Mouse (Mus musculus) midbrain, embryonic 12.5 days (tissue): Measurements from ENCODE around the gene Phactr3. TPM values are rescaled to one million over a fixed set of nuclear protein-coding genes. Genes with fewer than 3 reads are reported as not detected.

ENCODE experiments used
- ATAC-seq: fragments of 200-750 bp; cut with Nextera tagmentation; 2 replicates; pipeline ENCODE4 v1.8.0; 2017; ENCODE audit warnings: low read depth, moderate TSS enrichment, moderate library complexity; ENCODE audit not compliant: low FRiP score
- H3K27ac ChIP-seq: fragments of 300-500 bp; sonication (generic); replicated peaks from 2 replicates; pipeline ENCODE4 v1.5.1; 2016; ENCODE audit warnings: mild to moderate bottlenecking
- H3K27me3 ChIP-seq: fragments of 300-500 bp; sonication (generic); 2 replicates; pipeline ENCODE4 v1.6.1; 2016; ENCODE audit warnings: mild to moderate bottlenecking
- H3K36me3 ChIP-seq: fragments of 300-500 bp; sonication (generic); 2 replicates; pipeline ENCODE4 v1.6.1; 2016
- H3K4me1 ChIP-seq: fragments of 300-500 bp; sonication (generic); 2 replicates; pipeline ENCODE4 v1.6.1; 2016
- H3K4me2 ChIP-seq: fragments of 300-500 bp; sonication (generic); replicated peaks from 2 replicates; pipeline ENCODE4 v1.6.1; 2016; ENCODE audit warnings: mild to moderate bottlenecking, moderate library complexity
- H3K4me3 ChIP-seq: fragments of 300-500 bp; sonication (generic); 2 replicates; pipeline ENCODE4 v1.5.1; 2016; ENCODE audit warnings: mild to moderate bottlenecking
- H3K9ac ChIP-seq: fragments of 300-500 bp; sonication (generic); replicated peaks from 2 replicates; pipeline ENCODE4 v1.6.1; 2016; ENCODE audit warnings: mild to moderate bottlenecking, moderate library complexity
- H3K9me3 ChIP-seq: fragments of 300-500 bp; sonication (generic); 2 replicates; pipeline ENCODE4 v1.6.1; 2016; ENCODE audit warnings: mild to moderate bottlenecking
- WGBS: fragments of 180-500 bp; shearing (Covaris S2); methylation state at CpG from one replicate; pipeline ENCODE4 v1.1.7; 2016; 5-methylcytosine and 5-hydroxymethylcytosine counted together
- polyA plus RNA-seq: library from polyadenylated mRNA; unstranded; fragments of >200 nt; fragmentation: Nextera tagmentation; extraction: Ambion mirVana; gene quantifications from 2 replicates; pipeline ENCODE4 v1.2.1, GENCODE M21; 2016

Gene Phactr3
- polyA plus RNA-seq, 1 experiment from 2014 or later: 19.1 TPM

- Histone ChIP-seq H3K27me3 (no peaks in the 10 kb centered on the region), H3K4me3 (no peak overlapping the region), H3K36me3 (no peaks in the 10 kb centered on the region), H3K27ac (no peak overlapping the region), H3K9me3 (no peaks in the 10 kb centered on the region), H3K4me1 (no peaks in the 10 kb centered on the region), H3K4me2 (no peak overlapping the region), H3K9ac (no peak overlapping the region)
- 87% methylated on average over 10 of the region's 10 CpGs for WGBS
- ATAC-seq: no peak
Measured at GRCm38 (mm10) chr2:178204455-178204854, 85.7 kb downstream of the Phactr3 start.

- H3K4me1 ChIP-seq: no peaks in the 10 kb centered on the region
- no peaks in the 10 kb centered on the region for H3K9me3 ChIP-seq
- H3K9ac ChIP-seq: no peak overlapping the region
- no peak overlapping the region for H3K4me2 ChIP-seq
- no peaks in the 10 kb centered on the region for H3K27me3 ChIP-seq
- H3K4me3 ChIP-seq: no peak overlapping the region
- no peak for ATAC-seq
- H3K36me3 ChIP-seq: no peaks in the 10 kb centered on the region
- 67% methylated on average over 5 of the region's 5 CpGs for WGBS
- H3K27ac ChIP-seq: no peak overlapping the region
Measured at GRCm38 (mm10) chr2:178208186-178208600, 89.4 kb downstream of the Phactr3 start.

GRCm38 (mm10) chr2:178213826-178214225 lies 95.1 kb downstream of the Phactr3 start:
- no peaks in the 10 kb centered on the region for H3K9me3 ChIP-seq
- no peak overlapping the region for H3K4me2 ChIP-seq
- no peaks in the 10 kb centered on the region for H3K27me3 ChIP-seq
- no peak overlapping the region for H3K9ac ChIP-seq
- H3K4me1 ChIP-seq: no peaks in the 10 kb centered on the region
- no peak overlapping the region for H3K27ac ChIP-seq
- ATAC-seq: no peak
- no peak overlapping the region for H3K4me3 ChIP-seq
- no peaks in the 10 kb centered on the region for H3K36me3 ChIP-seq
- WGBS: 83% methylated on average over 2 of the region's 2 CpGs

GRCm38 (mm10) chr2:178214531-178214930 lies 95.8 kb downstream of the Phactr3 start:
- Histone ChIP-seq H3K4me1 (no peaks in the 10 kb centered on the region), H3K9me3 (no peaks in the 10 kb centered on the region), H3K36me3 (no peaks in the 10 kb centered on the region), H3K4me3 (no peak overlapping the region), H3K27me3 (no peaks in the 10 kb centered on the region), H3K9ac (no peak overlapping the region), H3K4me2 (no peak overlapping the region), H3K27ac (no peak overlapping the region)
- 83% methylated on average over 1 of the region's 1 CpGs for WGBS
- ATAC-seq: no peak

- WGBS: 69% methylated on average over 4 of the region's 4 CpGs
- H3K4me2 ChIP-seq: no peak overlapping the region
- H3K27me3 ChIP-seq: no peaks in the 10 kb centered on the region
- no peaks in the 10 kb centered on the region for H3K9me3 ChIP-seq
- H3K9ac ChIP-seq: no peak overlapping the region
- no peak for ATAC-seq
- no peaks in the 10 kb centered on the region for H3K36me3 ChIP-seq
- no peaks in the 10 kb centered on the region for H3K4me1 ChIP-seq
- H3K27ac ChIP-seq: no peak overlapping the region
- no peak overlapping the region for H3K4me3 ChIP-seq
Measured at GRCm38 (mm10) chr2:178218461-178218860, 99.7 kb downstream of the Phactr3 start.

- Histone ChIP-seq H3K36me3 (no peaks in the 10 kb centered on the region), H3K4me1 (no peaks in the 10 kb centered on the region), H3K9me3 (no peaks in the 10 kb centered on the region), H3K27ac (no peak overlapping the region), H3K4me2 (no peak overlapping the region), H3K9ac (no peak overlapping the region), H3K27me3 (no peaks in the 10 kb centered on the region), H3K4me3 (no peak overlapping the region)
- no peak for ATAC-seq
- 67% methylated on average over 5 of the region's 5 CpGs for WGBS
Measured at GRCm38 (mm10) chr2:178219454-178220147, 100.8 kb downstream of the Phactr3 start.

GRCm38 (mm10) chr2:178220148-178220717 lies 101.5 kb downstream of the Phactr3 start:
- 61% methylated on average over 3 of the region's 3 CpGs for WGBS
- Histone ChIP-seq H3K36me3 (no peaks in the 10 kb centered on the region), H3K27ac (no peak overlapping the region), H3K4me3 (no peak overlapping the region), H3K4me2 (no peak overlapping the region), H3K27me3 (no peaks in the 10 kb centered on the region), H3K9me3 (no peaks in the 10 kb centered on the region), H3K9ac (no peak overlapping the region), H3K4me1 (no peaks in the 10 kb centered on the region)
- ATAC-seq: no peak

- H3K36me3 ChIP-seq: no peaks in the 10 kb centered on the region
- no peak overlapping the region for H3K4me3 ChIP-seq
- no peaks in the 10 kb centered on the region for H3K9me3 ChIP-seq
- no peaks in the 10 kb centered on the region for H3K4me1 ChIP-seq
- H3K9ac ChIP-seq: no peak overlapping the region
- peak; percentile 49 for ATAC-seq
- H3K27me3 ChIP-seq: no peaks in the 10 kb centered on the region
- WGBS: 94% methylated on average over 3 of the region's 3 CpGs
- H3K27ac ChIP-seq: no peak overlapping the region
- H3K4me2 ChIP-seq: no peak overlapping the region
Measured at GRCm38 (mm10) chr2:178221003-178221402, 102.2 kb downstream of the Phactr3 start.

GRCm38 (mm10) chr2:178229231-178229630 lies 110.5 kb downstream of the Phactr3 start:
- H3K4me1 ChIP-seq: no peaks in the 10 kb centered on the region
- no peak overlapping the region for H3K9ac ChIP-seq
- 79% methylated on average over 8 of the region's 8 CpGs for WGBS
- no peak for ATAC-seq
- no peaks in the 10 kb centered on the region for H3K36me3 ChIP-seq
- H3K4me3 ChIP-seq: no peak overlapping the region
- H3K4me2 ChIP-seq: no peak overlapping the region
- H3K27ac ChIP-seq: no peak overlapping the region
- no peaks in the 10 kb centered on the region for H3K27me3 ChIP-seq
- H3K9me3 ChIP-seq: peaks cover 10% of the 10 kb centered on the region; the same call in 1 of the 2 replicates

- ATAC-seq: peak; percentile 44; the same call in 1 of the 2 replicates
- H3K36me3 ChIP-seq: no peaks in the 10 kb centered on the region
- H3K4me2 ChIP-seq: no peak overlapping the region
Measured at GRCm38 (mm10) chr2:178233487-178233886, 114.7 kb downstream of the Phactr3 start.

GRCm38 (mm10) chr2:178237056-178237455 lies 118.3 kb downstream of the Phactr3 start:
- Histone ChIP-seq H3K27me3 (no peaks in the 10 kb centered on the region), H3K4me2 (no peak overlapping the region), H3K4me3 (no peak overlapping the region), H3K27ac (no peak overlapping the region), H3K9me3 (no peaks in the 10 kb centered on the region), H3K4me1 (peaks cover 5% of the 10 kb centered on the region; the same call in 1 of the 2 replicates), H3K36me3 (no peaks in the 10 kb centered on the region), H3K9ac (no peak overlapping the region)
- no peak for ATAC-seq
- 78% methylated on average over 3 of the region's 3 CpGs for WGBS

More at GRCm38 (mm10) chr2:178233487-178233886, 114.7 kb downstream of the Phactr3 start:
- no peak overlapping the region for H3K4me3 ChIP-seq
- H3K4me1 ChIP-seq: no peaks in the 10 kb centered on the region
- no peak overlapping the region for H3K27ac ChIP-seq
- no peaks in the 10 kb centered on the region for H3K27me3 ChIP-seq
- H3K9ac ChIP-seq: no peak overlapping the region
- 74% methylated on average over 5 of the region's 5 CpGs for WGBS
- peaks cover 10% of the 10 kb centered on the region; the same call in 1 of the 2 replicates for H3K9me3 ChIP-seq

GRCm38 (mm10) chr2:178238503-178238902 lies 119.7 kb downstream of the Phactr3 start:
- H3K9ac ChIP-seq: no peak overlapping the region
- no peaks in the 10 kb centered on the region for H3K9me3 ChIP-seq
- no peak overlapping the region for H3K4me3 ChIP-seq
- H3K4me1 ChIP-seq: peaks cover 5% of the 10 kb centered on the region; the same call in 1 of the 2 replicates
- 79% methylated on average over 2 of the region's 2 CpGs for WGBS
- no peak overlapping the region for H3K27ac ChIP-seq
- H3K4me2 ChIP-seq: no peak overlapping the region
- H3K27me3 ChIP-seq: no peaks in the 10 kb centered on the region
- ATAC-seq: no peak
- H3K36me3 ChIP-seq: no peaks in the 10 kb centered on the region
